Mouse (Mus musculus) cerebellum, adult 2 months (tissue): ENCODE results near the gene Irs2.

Experiments used
- CTCF ChIP-seq: fragments of 200-500 bp; IDR thresholded peaks from 2 replicates; pipeline ENCODE4 v1.5.1; 2011; ENCODE audit warnings: low read depth, mild to moderate bottlenecking, control low read depth, low read length, moderate library complexity, borderline replicate concordance; ENCODE audit not compliant: insufficient read depth
- POLR2A ChIP-seq: fragments of 200-500 bp; IDR thresholded peaks from 2 replicates; pipeline ENCODE4 v1.6.1; 2011; ENCODE audit warnings: low read length, control low read depth, borderline replicate concordance; ENCODE audit not compliant: insufficient read depth

DNA sequence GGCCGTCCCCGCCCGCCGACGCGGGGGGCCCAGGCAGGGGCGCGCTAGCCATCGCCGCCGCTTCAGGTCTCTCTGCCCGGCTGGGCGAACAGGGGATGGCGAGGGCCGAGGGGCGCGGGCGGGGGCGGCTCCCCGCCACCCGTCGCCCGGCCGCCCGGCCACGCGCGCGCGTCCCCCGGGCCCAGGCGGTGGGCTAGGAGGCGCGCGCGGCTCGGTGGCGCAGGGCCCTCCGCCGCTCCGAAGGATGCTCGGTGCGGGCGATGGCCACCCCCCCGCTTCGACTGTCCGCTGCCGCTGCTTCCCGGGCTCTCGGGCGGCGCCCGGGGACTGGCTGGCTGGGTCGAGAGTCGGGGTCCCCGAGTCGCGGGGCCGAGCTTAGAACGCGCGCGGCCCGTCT, at the start of gene Irs2:
- TF ChIP-seq CTCF (no peak), POLR2A (no peak)
